Mouse (Mus musculus): ENCODE results near the gene Zmynd15. TPM values are rescaled to one million over a fixed set of nuclear protein-coding genes. Genes with fewer than 3 reads are reported as not detected.
"Not testable (repeated sequence)": the region's sequence is repeated elsewhere in the genome, so short reads cannot be mapped to it uniquely, and the experiment has no call there.

The Zmynd15 gene
- total RNA-seq, 1 experiment from 2014 or later, result not detected

GRCm38 (mm10) chr11:70443964-70444363 is 15.3 kb upstream of the Zmynd15 start:
- no peak for ATAC-seq (replicated peaks; ENCODE audit: insufficient number of reproducible peaks, low FRiP score, low TSS enrichment, poor library complexity, severe bottlenecking)

GRCm38 (mm10) chr11:70444667-70445066 is 14.6 kb upstream of the Zmynd15 start:
- no peak for ATAC-seq (replicated peaks; ENCODE audit: insufficient number of reproducible peaks, low FRiP score, low TSS enrichment, poor library complexity, severe bottlenecking)

GRCm38 (mm10) chr11:70446756-70447155 is 12.5 kb upstream of the Zmynd15 start:
- peak; percentile 44; the same call in 1 of the 2 replicates for ATAC-seq (replicated peaks; ENCODE audit: insufficient number of reproducible peaks, low FRiP score, low TSS enrichment, poor library complexity, severe bottlenecking)

- ATAC-seq (replicated peaks; ENCODE audit: insufficient number of reproducible peaks, low FRiP score, low TSS enrichment, poor library complexity, severe bottlenecking), result peak; percentile 29; the same call in 1 of the 2 replicates
These were observed 11.9 kb upstream of the Zmynd15 start for GRCm38 (mm10) chr11:70447373-70447772.

GRCm38 (mm10) chr11:70450926-70451325 is 8.3 kb upstream of the Zmynd15 start:
- no peak for ATAC-seq (replicated peaks; ENCODE audit: insufficient number of reproducible peaks, low FRiP score, low TSS enrichment, poor library complexity, severe bottlenecking)

- ATAC-seq (replicated peaks; ENCODE audit: insufficient number of reproducible peaks, low FRiP score, low TSS enrichment, poor library complexity, severe bottlenecking), result peak; percentile 84
These were observed 7.3 kb upstream of the Zmynd15 start, which contains the start of gene Med11 for GRCm38 (mm10) chr11:70451797-70452498. Med11 (plus strand) TSS chr11:70451919.

GRCm38 (mm10) chr11:70453261-70454044 is 5.8 kb upstream of the Zmynd15 start:
- ATAC-seq (replicated peaks; ENCODE audit: insufficient number of reproducible peaks, low FRiP score, low TSS enrichment, poor library complexity, severe bottlenecking), result peak; percentile 71

GRCm38 (mm10) chr11:70459601-70460101 is 418 bp downstream of the Zmynd15 start, which contains the start of gene Cxcl16:
Cxcl16 (minus strand) TSS chr11:70459984.
- ATAC-seq (replicated peaks; ENCODE audit: insufficient number of reproducible peaks, low FRiP score, low TSS enrichment, poor library complexity, severe bottlenecking), result 0 out of 2 replicates have a peak, but pooled peaks have one; percentile 30

GRCm38 (mm10) chr11:70463970-70464369 is 4.7 kb downstream of the Zmynd15 start:
- no peak for ATAC-seq (replicated peaks; ENCODE audit: insufficient number of reproducible peaks, low FRiP score, low TSS enrichment, poor library complexity, severe bottlenecking)

GRCm38 (mm10) chr11:70465211-70465610 is 6.0 kb downstream of the Zmynd15 start:
- no peak for ATAC-seq (replicated peaks; ENCODE audit: insufficient number of reproducible peaks, low FRiP score, low TSS enrichment, poor library complexity, severe bottlenecking)

GRCm38 (mm10) chr11:70465824-70466223 is 6.6 kb downstream of the Zmynd15 start:
- ATAC-seq (replicated peaks; ENCODE audit: insufficient number of reproducible peaks, low FRiP score, low TSS enrichment, poor library complexity, severe bottlenecking), result no peak

GRCm38 (mm10) chr11:70467902-70468619 is 8.8 kb downstream of the Zmynd15 start:
- ATAC-seq (replicated peaks; ENCODE audit: insufficient number of reproducible peaks, low FRiP score, low TSS enrichment, poor library complexity, severe bottlenecking), result peak; percentile 57

GRCm38 (mm10) chr11:70469764-70470163 is 10.5 kb downstream of the Zmynd15 start:
- ATAC-seq (replicated peaks; ENCODE audit: insufficient number of reproducible peaks, low FRiP score, low TSS enrichment, poor library complexity, severe bottlenecking), result no peak

GRCm38 (mm10) chr11:70472716-70473115 is 13.5 kb downstream of the Zmynd15 start:
- ATAC-seq (replicated peaks; ENCODE audit: insufficient number of reproducible peaks, low FRiP score, low TSS enrichment, poor library complexity, severe bottlenecking), result no peak

GRCm38 (mm10) chr11:70473291-70473690 is 14.1 kb downstream of the Zmynd15 start:
- ATAC-seq (replicated peaks; ENCODE audit: insufficient number of reproducible peaks, low FRiP score, low TSS enrichment, poor library complexity, severe bottlenecking), result not testable (repeated sequence)

GRCm38 (mm10) chr11:70474872-70475534 is 15.8 kb downstream of the Zmynd15 start:
- ATAC-seq (replicated peaks; ENCODE audit: insufficient number of reproducible peaks, low FRiP score, low TSS enrichment, poor library complexity, severe bottlenecking), result no peak

- no peak for ATAC-seq (replicated peaks; ENCODE audit: insufficient number of reproducible peaks, low FRiP score, low TSS enrichment, poor library complexity, severe bottlenecking)
These were observed 26.3 kb downstream of the Zmynd15 start for GRCm38 (mm10) chr11:70485498-70485897.

GRCm38 (mm10) chr11:70487816-70488215 is 28.6 kb downstream of the Zmynd15 start:
- ATAC-seq (replicated peaks; ENCODE audit: insufficient number of reproducible peaks, low FRiP score, low TSS enrichment, poor library complexity, severe bottlenecking), result no peak

Data from monocyte, adult 5-6 weeks (primary cell).